In genomic region chr12:79097106-79097752, GRCm38 (mm10) we compare ENCODE assay signal across 9 mouse cellular contexts. TPM values are rescaled to one million over a fixed set of nuclear protein-coding genes. Genes with fewer than 3 reads are reported as not detected.
A peak's percentile ranks its signal among the peaks of the same experiment; 100 is the strongest.
DNase-seq lines count a peak whose midpoint lies in the region; ATAC-seq and TF ChIP-seq lines count a peak whose summit lies in the region.
"Had no signal": no experiment of that assay in that cellular context is flagged by ENCODE, and none has a peak within 500 bp of the region (broad histone marks: within the 10 kb centered on the region; RNA-seq: fewer than 3 reads in every experiment).

No protein-coding gene starts in this region.

- WGBS in hindbrain, embryonic 14.5 days = 58% methylated on average over 3 of the region's 3 CpGs
- WGBS in hindbrain, embryonic 12.5 days = 63% methylated on average over 3 of the region's 3 CpGs
- 56% methylated on average over 3 of the region's 3 CpGs for WGBS in hindbrain, postnatal 0 days

- no peaks in the 10 kb centered on the region for H3K36me3 ChIP-seq in hindbrain, embryonic 14.5 days (replicated peaks; ENCODE audit: control insufficient read depth, insufficient read depth)
- H3K36me3 ChIP-seq in hindbrain, embryonic 12.5 days = no peaks in the 10 kb centered on the region
- H3K36me3 ChIP-seq in hindbrain, postnatal 0 days (ENCODE audit: insufficient read depth, low read length) = no peaks in the 10 kb centered on the region
- H3K36me3 ChIP-seq: limb, embryonic 12.5 days had no signal

- no peaks in the 10 kb centered on the region for H3K27me3 ChIP-seq in hindbrain, embryonic 14.5 days (ENCODE audit: control insufficient read depth, insufficient read depth, low read length)
- H3K27me3 ChIP-seq in hindbrain, embryonic 12.5 days = no peaks in the 10 kb centered on the region
- H3K27me3 ChIP-seq in hindbrain, postnatal 0 days (ENCODE audit: insufficient read depth, low read length) = no peaks in the 10 kb centered on the region
- H3K27me3 ChIP-seq: limb, embryonic 12.5 days had no signal

- no peak overlapping the region for H3K9ac ChIP-seq in hindbrain, embryonic 14.5 days
- no peak overlapping the region for H3K9ac ChIP-seq in hindbrain, embryonic 12.5 days
- no peak overlapping the region for H3K9ac ChIP-seq in hindbrain, postnatal 0 days (replicated peaks; ENCODE audit: low read length)
- H3K9ac ChIP-seq: limb, embryonic 12.5 days had no signal

- no peak overlapping the region for H3K4me2 ChIP-seq in hindbrain, embryonic 14.5 days (replicated peaks)
- H3K4me2 ChIP-seq in hindbrain, embryonic 12.5 days (replicated peaks) = no peak overlapping the region
- no peak overlapping the region for H3K4me2 ChIP-seq in hindbrain, postnatal 0 days (ENCODE audit: low read depth, low read length)
- H3K4me2 ChIP-seq: limb, embryonic 12.5 days had no signal

- H3K4me1 ChIP-seq in hindbrain, embryonic 14.5 days (replicated peaks; ENCODE audit: control insufficient read depth, insufficient read depth, low read length) = no peaks in the 10 kb centered on the region
- no peaks in the 10 kb centered on the region for H3K4me1 ChIP-seq in hindbrain, embryonic 12.5 days
- no peaks in the 10 kb centered on the region for H3K4me1 ChIP-seq in hindbrain, postnatal 0 days (ENCODE audit: insufficient read depth, low read length)
- H3K4me1 ChIP-seq: limb, embryonic 12.5 days had no signal

- H3K27ac ChIP-seq in hindbrain, embryonic 14.5 days = no peak overlapping the region
- H3K27ac ChIP-seq in hindbrain, embryonic 12.5 days = no peak overlapping the region
- no peak overlapping the region for H3K27ac ChIP-seq in hindbrain, postnatal 0 days
- H3K27ac ChIP-seq: limb, embryonic 12.5 days had no signal

- peak; percentile 78 for DNase-seq in hindbrain, embryonic 14.5 days (ENCODE audit: low spot score)
- DNase-seq in 3T3-L1 (ENCODE audit: low read depth, low spot score) = peak; percentile 69
- DNase-seq in CD8-positive naive resting alpha-beta T cell, adult 2 months (ENCODE audit: low read depth in 2 of 2, low spot score in 2 of 2) = peak; percentile 5 to 34
- DNase-seq in cerebellum, adult 18-20 months = peak; percentile 35 to 60
- DNase-seq in hindbrain, postnatal 0 days (ENCODE audit: low spot score) = peak; percentile 80
- peak; percentile 74 for DNase-seq in naive thymus-derived CD4-positive, alpha-beta T cell, adult 2 months (ENCODE audit: low read depth)
- DNase-seq in yolk sac, embryonic 10.5 days (ENCODE audit: low spot score) = no peak

- no peak overlapping the region for H3K4me3 ChIP-seq in hindbrain, embryonic 14.5 days (replicated peaks; ENCODE audit: low read length)
- H3K4me3 ChIP-seq in hindbrain, embryonic 12.5 days = no peak overlapping the region
- no peak overlapping the region for H3K4me3 ChIP-seq in hindbrain, postnatal 0 days (ENCODE audit: low read length)
- H3K4me3 ChIP-seq: limb, embryonic 12.5 days had no signal

- ATAC-seq in hindbrain, embryonic 14.5 days (ENCODE audit: low FRiP score) = no peak
- no peak for ATAC-seq in hindbrain, embryonic 12.5 days (ENCODE audit: low FRiP score)
- ATAC-seq in hindbrain, postnatal 0 days = no peak

- no peaks in the 10 kb centered on the region for H3K9me3 ChIP-seq in hindbrain, embryonic 14.5 days (ENCODE audit: control insufficient read depth, low read length)
- no peaks in the 10 kb centered on the region for H3K9me3 ChIP-seq in hindbrain, embryonic 12.5 days (replicated peaks)
- no peaks in the 10 kb centered on the region for H3K9me3 ChIP-seq in hindbrain, postnatal 0 days (ENCODE audit: low read length)
- H3K9me3 ChIP-seq: limb, embryonic 12.5 days had no signal

- peak; percentile 87 for TF ChIP-seq CTCF in hindbrain, postnatal 0 days (IDR thresholded peaks at IDR 0.05; ENCODE audit: low read depth)

RNA-seq across cellular contexts. Expression of gene Pigh, which starts 7.8 kb away (rescaled TPM):
- polyA plus RNA-seq in hindbrain, embryonic 14.5 days (2014; fragmentation: Nextera tagmentation; extraction: Ambion mirVana) = 16.4 and 17.2 TPM in 2 replicates
- polyA plus RNA-seq in hindbrain, embryonic 12.5 days (2016; fragmentation: Nextera tagmentation; extraction: Ambion mirVana) = 27.1 and 28.3 TPM in 2 replicates
- total RNA-seq in hindbrain, postnatal 0 days (2014; rRNA removed) = 25.0 and 41.9 TPM in 2 replicates
- polyA plus RNA-seq in hindbrain, postnatal 0 days (2015; fragmentation: Nextera tagmentation; extraction: Ambion mirVana) = 12.8 TPM in 2 replicates

RNA-seq across cellular contexts. Expression of gene Arg2, which starts 33.3 kb away (rescaled TPM):
- 32.0 and 35.6 TPM in 2 replicates for polyA plus RNA-seq in hindbrain, embryonic 14.5 days (2014; fragmentation: Nextera tagmentation; extraction: Ambion mirVana)
- polyA plus RNA-seq in hindbrain, embryonic 12.5 days (2016; fragmentation: Nextera tagmentation; extraction: Ambion mirVana) = 16.4 and 17.6 TPM in 2 replicates
- total RNA-seq in hindbrain, postnatal 0 days (2014; rRNA removed) = 9.8 and 10.1 TPM in 2 replicates
- 19.5 and 20.5 TPM in 2 replicates for polyA plus RNA-seq in hindbrain, postnatal 0 days (2015; fragmentation: Nextera tagmentation; extraction: Ambion mirVana)
